Mouse (Mus musculus): ENCODE data around the gene Uspl1. TPM values are rescaled to one million over a fixed set of nuclear protein-coding genes. Genes with fewer than 3 reads are reported as not detected.

Uspl1 gene
- polyA plus RNA-seq, 1 experiment: 3.7 TPM

GRCm38 (mm10) chr5:149237221-149237950, 53.2 kb downstream of the Uspl1 start:
- Histone ChIP-seq H3K4me1 (ENCODE audit: control insufficient read depth, insufficient read depth, insufficient read length, low read length) (peaks cover 3% of the 10 kb centered on the region; the same call in 1 of the 2 replicates), H3K4me3 (ENCODE audit: low read depth, low read length) (no peak overlapping the region), H3K27ac (ENCODE audit: insufficient read depth, low read depth, low read length) (no peak overlapping the region), H3K27me3 (ENCODE audit: control insufficient read depth, insufficient read depth, low read length) (no peaks in the 10 kb centered on the region), H3K36me3 (ENCODE audit: control insufficient read depth, insufficient read depth, low read length) (no peaks in the 10 kb centered on the region)
- TF ChIP-seq CTCF (IDR thresholded peaks at IDR 0.05; ENCODE audit: extremely low read depth, insufficient read length, insufficient replicate concordance, low read depth, low read length) (no peak), POLR2A (IDR thresholded peaks at IDR 0.05; ENCODE audit: low read depth, low read length) (no peak)
- WGBS: 80% methylated on average over 24 of the region's 24 CpGs

GRCm38 (mm10) chr5:149242467-149242866, 58.3 kb downstream of the Uspl1 start:
- no peak overlapping the region for H3K27ac ChIP-seq (ENCODE audit: insufficient read depth, low read depth, low read length)
- H3K36me3 ChIP-seq (ENCODE audit: control insufficient read depth, insufficient read depth, low read length): no peaks in the 10 kb centered on the region
- 89% methylated on average over 5 of the region's 5 CpGs for WGBS
- TF ChIP-seq CTCF (IDR thresholded peaks at IDR 0.05; ENCODE audit: extremely low read depth, insufficient read length, insufficient replicate concordance, low read depth, low read length) (no peak), POLR2A (IDR thresholded peaks at IDR 0.05; ENCODE audit: low read depth, low read length) (no peak)
- H3K4me1 ChIP-seq (ENCODE audit: control insufficient read depth, insufficient read depth, insufficient read length, low read length): peaks cover 16% of the 10 kb centered on the region
- no peaks in the 10 kb centered on the region for H3K27me3 ChIP-seq (ENCODE audit: control insufficient read depth, insufficient read depth, low read length)
- H3K4me3 ChIP-seq (ENCODE audit: low read depth, low read length): no peak overlapping the region

GRCm38 (mm10) chr5:149243053-149243452, 58.9 kb downstream of the Uspl1 start:
- Histone ChIP-seq H3K27ac (ENCODE audit: insufficient read depth, low read depth, low read length) (no peak overlapping the region), H3K27me3 (ENCODE audit: control insufficient read depth, insufficient read depth, low read length) (no peaks in the 10 kb centered on the region), H3K4me1 (ENCODE audit: control insufficient read depth, insufficient read depth, insufficient read length, low read length) (peaks cover 16% of the 10 kb centered on the region), H3K4me3 (ENCODE audit: low read depth, low read length) (no peak overlapping the region), H3K36me3 (ENCODE audit: control insufficient read depth, insufficient read depth, low read length) (no peaks in the 10 kb centered on the region)
- TF ChIP-seq CTCF (IDR thresholded peaks at IDR 0.05; ENCODE audit: extremely low read depth, insufficient read length, insufficient replicate concordance, low read depth, low read length): no peak
- no peak for TF ChIP-seq POLR2A (IDR thresholded peaks at IDR 0.05; ENCODE audit: low read depth, low read length)
- 38% methylated on average over 5 of the region's 5 CpGs for WGBS

GRCm38 (mm10) chr5:149245391-149245964, 61.3 kb downstream of the Uspl1 start:
- H3K27me3 ChIP-seq (ENCODE audit: control insufficient read depth, insufficient read depth, low read length): no peaks in the 10 kb centered on the region
- 8% methylated on average over 9 of the region's 9 CpGs for WGBS
- H3K27ac ChIP-seq (ENCODE audit: insufficient read depth, low read depth, low read length): peak overlapping the region; percentile 82
- no peak for TF ChIP-seq POLR2A (IDR thresholded peaks at IDR 0.05; ENCODE audit: low read depth, low read length)
- peak overlapping the region; percentile 54 for H3K4me3 ChIP-seq (ENCODE audit: low read depth, low read length)
- H3K4me1 ChIP-seq (ENCODE audit: control insufficient read depth, insufficient read depth, insufficient read length, low read length): peaks cover 16% of the 10 kb centered on the region
- H3K36me3 ChIP-seq (ENCODE audit: control insufficient read depth, insufficient read depth, low read length): no peaks in the 10 kb centered on the region

GRCm38 (mm10) chr5:149245965-149246470, 61.9 kb downstream of the Uspl1 start:
- Histone ChIP-seq H3K4me1 (ENCODE audit: control insufficient read depth, insufficient read depth, insufficient read length, low read length) (peaks cover 16% of the 10 kb centered on the region), H3K27me3 (ENCODE audit: control insufficient read depth, insufficient read depth, low read length) (no peaks in the 10 kb centered on the region), H3K36me3 (ENCODE audit: control insufficient read depth, insufficient read depth, low read length) (no peaks in the 10 kb centered on the region), H3K4me3 (ENCODE audit: low read depth, low read length) (peak overlapping the region; percentile 54), H3K27ac (ENCODE audit: insufficient read depth, low read depth, low read length) (peak overlapping the region; percentile 82)
- TF ChIP-seq CTCF (IDR thresholded peaks at IDR 0.05; ENCODE audit: extremely low read depth, insufficient read length, insufficient replicate concordance, low read depth, low read length): no peak
- no peak for TF ChIP-seq POLR2A (IDR thresholded peaks at IDR 0.05; ENCODE audit: low read depth, low read length)
- WGBS: 6% methylated on average over 16 of the region's 16 CpGs

- H3K27ac ChIP-seq (ENCODE audit: insufficient read depth, low read depth, low read length): 0 out of 2 replicates have a peak overlapping the region, but pooled peaks have one; percentile 34
- H3K4me3 ChIP-seq (ENCODE audit: low read depth, low read length): peak overlapping the region; percentile 42
- H3K36me3 ChIP-seq (ENCODE audit: control insufficient read depth, insufficient read depth, low read length): no peaks in the 10 kb centered on the region
- no peaks in the 10 kb centered on the region for H3K27me3 ChIP-seq (ENCODE audit: control insufficient read depth, insufficient read depth, low read length)
- no peak for TF ChIP-seq CTCF (IDR thresholded peaks at IDR 0.05; ENCODE audit: extremely low read depth, insufficient read length, insufficient replicate concordance, low read depth, low read length)
- no peak for TF ChIP-seq POLR2A (IDR thresholded peaks at IDR 0.05; ENCODE audit: low read depth, low read length)
- peaks cover 16% of the 10 kb centered on the region for H3K4me1 ChIP-seq (ENCODE audit: control insufficient read depth, insufficient read depth, insufficient read length, low read length)
- WGBS: 9% methylated on average over 20 of the region's 20 CpGs
These were observed 63.1 kb downstream of the Uspl1 start for GRCm38 (mm10) chr5:149247047-149247904.
